ENCODE assay signal across 19 mouse cellular contexts in genomic region chr9:83400783-83401182, GRCm38 (mm10). TPM values are rescaled to one million over a fixed set of nuclear protein-coding genes. Genes with fewer than 3 reads are reported as not detected.
A peak's percentile ranks its signal among the peaks of the same experiment; 100 is the strongest.
DNase-seq lines count a peak whose midpoint lies in the region; ATAC-seq and TF ChIP-seq lines count a peak whose summit lies in the region.
"Had no signal": no experiment of that assay in that cellular context is flagged by ENCODE, and none has a peak within 500 bp of the region (broad histone marks: within the 10 kb centered on the region; RNA-seq: fewer than 3 reads in every experiment).

No protein-coding gene starts in this region.

- WGBS in lung, postnatal 0 days: 43% methylated on average over 3 of the region's 3 CpGs
- 58% methylated on average over 3 of the region's 3 CpGs for WGBS in midbrain, embryonic 15.5 days

- no peaks in the 10 kb centered on the region for H3K27me3 ChIP-seq in lung, postnatal 0 days (replicated peaks; ENCODE audit: insufficient read depth, low read length)
- no peaks in the 10 kb centered on the region for H3K27me3 ChIP-seq in megakaryocyte, embryonic 14.5 days (replicated peaks)
- H3K27me3 ChIP-seq in midbrain, embryonic 15.5 days (replicated peaks): no peaks in the 10 kb centered on the region
- H3K27me3 ChIP-seq: embryonic facial prominence, embryonic 12.5 days; hindbrain, embryonic 13.5 days had no signal

- no peaks in the 10 kb centered on the region for H3K9me3 ChIP-seq in lung, postnatal 0 days (ENCODE audit: low read length)
- H3K9me3 ChIP-seq in megakaryocyte, embryonic 14.5 days: no peaks in the 10 kb centered on the region
- H3K9me3 ChIP-seq in midbrain, embryonic 15.5 days: no peaks in the 10 kb centered on the region
- H3K9me3 ChIP-seq: embryonic facial prominence, embryonic 12.5 days; G1E; heart, embryonic 10.5 days; hindbrain, embryonic 13.5 days had no signal

- no peak overlapping the region for H3K4me3 ChIP-seq in lung, postnatal 0 days (ENCODE audit: low read depth, low read length)
- H3K4me3 ChIP-seq in megakaryocyte, embryonic 14.5 days (replicated peaks): peak overlapping the region; percentile 71
- no peak overlapping the region for H3K4me3 ChIP-seq in midbrain, embryonic 15.5 days
- H3K4me3 ChIP-seq: embryonic facial prominence, embryonic 12.5 days; heart, embryonic 10.5 days; hindbrain, embryonic 13.5 days had no signal

- no peak for ATAC-seq in lung, postnatal 0 days
- ATAC-seq in common myeloid progenitor, adult 5-6 weeks (replicated peaks; ENCODE audit: low read depth, poor library complexity, severe bottlenecking): peak; percentile 92
- no peak for ATAC-seq in midbrain, embryonic 15.5 days (replicated peaks)
- ATAC-seq: CD4-positive, CD25-positive, alpha-beta regulatory T cell, adult 4 months; forebrain, postnatal 0 days; hindbrain, postnatal 0 days had no signal

- no peaks in the 10 kb centered on the region for H3K36me3 ChIP-seq in lung, postnatal 0 days (ENCODE audit: insufficient read depth, low read length)
- peaks cover 8% of the 10 kb centered on the region for H3K36me3 ChIP-seq in megakaryocyte, embryonic 14.5 days (replicated peaks; ENCODE audit: low read length)
- 0 out of 2 replicates have a peak, but pooled peaks cover 5% of the 10 kb centered on the region for H3K36me3 ChIP-seq in midbrain, embryonic 15.5 days (replicated peaks)

- no peak for TF ChIP-seq EP300 in lung, postnatal 0 days (IDR thresholded peaks at IDR 0.05)

- no peak overlapping the region for H3K4me2 ChIP-seq in lung, postnatal 0 days (replicated peaks; ENCODE audit: low read depth, low read length)
- no peak overlapping the region for H3K4me2 ChIP-seq in midbrain, embryonic 15.5 days
- H3K4me2 ChIP-seq: embryonic facial prominence, embryonic 12.5 days; hindbrain, embryonic 13.5 days had no signal

- TF ChIP-seq CTCF in lung, postnatal 0 days (IDR thresholded peaks at IDR 0.05): no peak

- H3K9ac ChIP-seq in lung, postnatal 0 days (replicated peaks; ENCODE audit: low read depth): no peak overlapping the region
- no peak overlapping the region for H3K9ac ChIP-seq in midbrain, embryonic 15.5 days
- H3K9ac ChIP-seq: embryonic facial prominence, embryonic 12.5 days; forebrain, postnatal 0 days; hindbrain, embryonic 13.5 days had no signal

- peak; percentile 4 for DNase-seq in lung, postnatal 0 days (ENCODE audit: low spot score)
- no peak for DNase-seq in lung, postnatal 25 days (ENCODE audit: low spot score)
- no peak for DNase-seq in kidney, postnatal 25 days
- no peak for DNase-seq in heart, adult 8-10 months (ENCODE audit: low spot score)
- DNase-seq: adrenal gland, postnatal 10 days; cerebellum, adult 18-20 months; cerebellum, adult 9-11 months; forebrain, postnatal 0 days; gastrocnemius, postnatal 14 days; heart, postnatal 10 days had no signal

- H3K4me1 ChIP-seq in lung, postnatal 0 days (ENCODE audit: insufficient read depth, low read depth, low read length): no peaks in the 10 kb centered on the region
- H3K4me1 ChIP-seq in megakaryocyte, embryonic 14.5 days: peaks cover 34% of the 10 kb centered on the region
- no peaks in the 10 kb centered on the region for H3K4me1 ChIP-seq in midbrain, embryonic 15.5 days
- H3K4me1 ChIP-seq: embryonic facial prominence, embryonic 12.5 days; heart, embryonic 10.5 days; hindbrain, embryonic 13.5 days had no signal

- no peak overlapping the region for H3K27ac ChIP-seq in lung, postnatal 0 days (ENCODE audit: low read length)
- no peak overlapping the region for H3K27ac ChIP-seq in midbrain, embryonic 15.5 days
- H3K27ac ChIP-seq: embryonic facial prominence, embryonic 12.5 days; heart, embryonic 10.5 days; hindbrain, embryonic 13.5 days; hindbrain, postnatal 0 days had no signal

RNA-seq across cellular contexts. Expression of gene Lca5, which starts 40.1 kb away (rescaled TPM):
- polyA plus RNA-seq in lung, postnatal 0 days (2015; fragmentation: Nextera tagmentation; extraction: Ambion mirVana): 7.9 and 9.6 TPM in 2 replicates
- total RNA-seq in common myeloid progenitor, adult 5-6 weeks (2017): 2.9 and 4.8 TPM in 2 replicates
- polyA plus RNA-seq in megakaryocyte, embryonic 14.5 days (2012; ENCODE audit: insufficient read depth, low replicate concordance): 0.07 TPM in 1 of 2 replicates, not detected in the other
- polyA plus RNA-seq in midbrain, embryonic 15.5 days (2015; fragmentation: Nextera tagmentation; extraction: Ambion mirVana): 15.6 and 15.9 TPM in 2 replicates
- total RNA-seq in heart, adult 8-10 months (2022): 1 to 10 TPM; 2.0 to 3.3 (median 2.6) TPM
